In genomic region chr17:56292531-56293222, GRCm38 (mm10) we compare ENCODE assay signal across 8 mouse cellular contexts. TPM values are rescaled to one million over a fixed set of nuclear protein-coding genes. Genes with fewer than 3 reads are reported as not detected.
A peak's percentile ranks its signal among the peaks of the same experiment; 100 is the strongest.
DNase-seq lines count a peak whose midpoint lies in the region; ATAC-seq and TF ChIP-seq lines count a peak whose summit lies in the region.

Plin3 (minus strand) TSS chr17:56292873.

- no peaks in the 10 kb centered on the region for H3K27me3 ChIP-seq in intestine, postnatal 0 days (replicated peaks; ENCODE audit: control insufficient read depth, insufficient read depth, low read length)

- DNase-seq in left cerebral cortex, adult 8-10 months (ENCODE audit: low spot score in 2 of 2) = no peak
- DNase-seq in left cerebral cortex, adult 2 months (ENCODE audit: extremely low spot score in 1 of 2, low spot score in 2 of 2) = no peak
- no peak for DNase-seq in adrenal gland, postnatal 4 days (ENCODE audit: low spot score in 2 of 2)
- peak; percentile 63 to 79 for DNase-seq in heart, adult 18-20 months
- no peak for DNase-seq in embryo, embryonic 11 days
- DNase-seq in right cerebral cortex, postnatal 36 days (ENCODE audit: low spot score in 2 of 2) = no peak

- TF ChIP-seq POLR2A in olfactory bulb, adult 2 months (IDR thresholded peaks at IDR 0.05; ENCODE audit: insufficient read depth, low read depth, low read length) = no peak

- H3K4me1 ChIP-seq in intestine, postnatal 0 days (replicated peaks; ENCODE audit: control insufficient read depth, insufficient read depth, low read length) = no peaks in the 10 kb centered on the region
- peaks cover 15% of the 10 kb centered on the region for H3K4me1 ChIP-seq in olfactory bulb, adult 2 months (ENCODE audit: control insufficient read depth, insufficient read depth, low read length)

- H3K9ac ChIP-seq in intestine, postnatal 0 days (ENCODE audit: low read depth, low read length) = no peak within 1 kb of the TSS

- 96% methylated on average over 4 of the region's 4 CpGs for WGBS in intestine, postnatal 0 days
- 88% methylated on average over 4 of the region's 4 CpGs for WGBS in olfactory bulb, adult 2 months

- H3K9me3 ChIP-seq in intestine, postnatal 0 days (ENCODE audit: control insufficient read depth) = no peaks in the 10 kb centered on the region

- H3K4me2 ChIP-seq in intestine, postnatal 0 days (replicated peaks; ENCODE audit: low read depth) = peak within 1 kb of the TSS; percentile 72

- ATAC-seq in intestine, postnatal 0 days = no peak

- intact Hi-C loops in left cerebral cortex, adult 2 months (cut with DNase I) = no loop called here

- H3K36me3 ChIP-seq in intestine, postnatal 0 days (ENCODE audit: control insufficient read depth, insufficient read depth) = no peaks in the 10 kb centered on the region

- no peak within 1 kb of the TSS for H3K27ac ChIP-seq in left cerebral cortex, adult 2 months
- peak within 1 kb of the TSS; percentile 95; the same call in 1 of the 2 replicates for H3K27ac ChIP-seq in intestine, postnatal 0 days (ENCODE audit: low read depth, low read length)
- H3K27ac ChIP-seq in olfactory bulb, adult 2 months (ENCODE audit: insufficient read depth, low read depth, low read length) = no peak within 1 kb of the TSS

- no peak for TF ChIP-seq CTCF in left cerebral cortex, adult 2 months (IDR thresholded peaks at IDR 0.05)
- TF ChIP-seq CTCF in intestine, postnatal 0 days (IDR thresholded peaks at IDR 0.05; ENCODE audit: low read depth) = no peak
- TF ChIP-seq CTCF in olfactory bulb, adult 2 months (IDR thresholded peaks at IDR 0.05; ENCODE audit: insufficient read depth, low read depth, low read length) = no peak

- no peak within 1 kb of the TSS for H3K4me3 ChIP-seq in left cerebral cortex, adult 2 months
- no peak within 1 kb of the TSS for H3K4me3 ChIP-seq in intestine, postnatal 0 days (ENCODE audit: low read depth, low read length)
- no peak within 1 kb of the TSS for H3K4me3 ChIP-seq in olfactory bulb, adult 2 months (ENCODE audit: insufficient read depth, low read depth, low read length)

RNA-seq across cellular contexts. Expression of gene Plin3, which starts in this region (rescaled TPM):
- total RNA-seq in left cerebral cortex, adult 8-10 months (2022) = 10 to 100 TPM; 14.6 to 18.2 (median 15.4) TPM
- total RNA-seq in left cerebral cortex, adult 2 months (2021) = 10 to 100 TPM in 1 of 2 experiments, 1 to 10 TPM in 1; 7.7 to 11.4 TPM
- 10 to 100 TPM; 83.2 to 87.5 TPM for total RNA-seq in adrenal gland, postnatal 4 days (2021)
- total RNA-seq in heart, adult 18-20 months (2021) = 100 to 1,000 TPM; 178 to 190 TPM
- polyA plus RNA-seq in intestine, postnatal 0 days (2015; fragmentation: Nextera tagmentation; extraction: Ambion mirVana) = 521 and 545 TPM in 2 replicates
- not detected in 2 replicates for polyA plus RNA-seq in olfactory bulb, adult 2 months (2012; ENCODE audit: insufficient read depth, insufficient read length, low replicate concordance, missing spikeins)

Comparison
In these comparisons a context has a peak if more than half of its experiments do, and no peak if none do; other contexts are left out.
1. RNA of gene Plin3 (total RNA-seq): 178 to 190 TPM in heart, adult 18-20 months and 83.2 to 87.5 TPM in adrenal gland, postnatal 4 days; 14.6 to 18.2 TPM in left cerebral cortex, adult 8-10 months and 7.7 to 11.4 TPM in left cerebral cortex, adult 2 months; every median in the first group is over 4 times any median in the second.
2. DNase-seq: peak in heart, adult 18-20 months (2 of 2); none in left cerebral cortex, adult 8-10 months (0 of 2), left cerebral cortex, adult 2 months (0 of 2), adrenal gland, postnatal 4 days (0 of 2), embryo, embryonic 11 days (single experiment) and right cerebral cortex, postnatal 36 days (0 of 2).